Mouse (Mus musculus) kidney, postnatal 0 days (tissue): Measurements from ENCODE around the gene Radil. TPM values are rescaled to one million over a fixed set of nuclear protein-coding genes. Genes with fewer than 3 reads are reported as not detected.

Source experiments
- ATAC-seq: fragments of 200-750 bp; cut with Nextera tagmentation; replicated peaks from 2 replicates; pipeline ENCODE4 v1.8.0; 2017; ENCODE audit warnings: low read depth, moderate number of reproducible peaks, moderate TSS enrichment, moderate library complexity; ENCODE audit not compliant: low FRiP score
- DNase-seq: peaks from one replicate; pipeline ENCODE4 v3.0.0-alpha.2; 2016; ENCODE audit warnings: low spot score
- H3K27ac ChIP-seq: fragments of 300-500 bp; sonication (generic); 2 replicates; pipeline ENCODE4 v1.5.1; 2014; ENCODE audit warnings: mild to moderate bottlenecking
- H3K27me3 ChIP-seq: fragments of 300-500 bp; sonication (generic); 2 replicates; pipeline ENCODE4 v1.6.1; 2014; ENCODE audit warnings: low read length, mixed read lengths; ENCODE audit not compliant: insufficient read depth
- H3K36me3 ChIP-seq: fragments of 300-500 bp; sonication (generic); 2 replicates; pipeline ENCODE4 v1.6.1; 2014; ENCODE audit warnings: low read length, mixed read lengths; ENCODE audit not compliant: insufficient read depth
- H3K4me1 ChIP-seq: fragments of 300-500 bp; sonication (generic); replicated peaks from 2 replicates; pipeline ENCODE4 v1.6.1; 2014; ENCODE audit warnings: antibody characterized with exemption, low read length, mixed read lengths; ENCODE audit not compliant: insufficient read depth
- H3K4me2 ChIP-seq: fragments of 300-500 bp; sonication (generic); 2 replicates; pipeline ENCODE4 v1.6.1; 2014; ENCODE audit warnings: mild to moderate bottlenecking, low read length, moderate library complexity, mixed read lengths
- H3K4me3 ChIP-seq: fragments of 300-500 bp; sonication (generic); replicated peaks from 2 replicates; pipeline ENCODE4 v1.5.1; 2014; ENCODE audit warnings: low read depth, low read length
- H3K9ac ChIP-seq: fragments of 300-500 bp; sonication (generic); 2 replicates; pipeline ENCODE4 v1.6.1; 2014; ENCODE audit warnings: low read depth, low read length
- H3K9me3 ChIP-seq: fragments of 300-500 bp; sonication (generic); replicated peaks from 2 replicates; pipeline ENCODE4 v1.6.1; 2016; ENCODE audit warnings: low read length, inconsistent platforms, mixed read lengths
- CTCF ChIP-seq: IDR thresholded peaks from 2 replicates; pipeline ENCODE4 v1.5.1; 2016; ENCODE audit warnings: antibody characterized with exemption, low read depth, mild to moderate bottlenecking, moderate library complexity
- WGBS: fragments of 180-500 bp; shearing (Covaris S2); extraction: QIAGEN DNeasy Blood & Tissue Kit; methylation state at CpG from one replicate; pipeline ENCODE4 v1.1.7; 2014; 5-methylcytosine and 5-hydroxymethylcytosine counted together
- polyA plus RNA-seq: library from polyadenylated mRNA; unstranded; fragments of >200 nt; fragmentation: Nextera tagmentation; extraction: Ambion mirVana; gene quantifications from 2 replicates; pipeline ENCODE4 v1.2.1, GENCODE M21; 2015

Gene Radil
- polyA plus RNA-seq, 1 experiment from 2014 or later = 0.61 TPM

- no peak overlapping the region for H3K27ac ChIP-seq
- WGBS = 21% methylated on average over 16 of the region's 21 CpGs
- no peaks in the 10 kb centered on the region for H3K36me3 ChIP-seq
- no peaks in the 10 kb centered on the region for H3K9me3 ChIP-seq
- peak; percentile 76 for TF ChIP-seq CTCF
- no peak overlapping the region for H3K9ac ChIP-seq
- no peaks in the 10 kb centered on the region for H3K27me3 ChIP-seq
- ATAC-seq (no peak), DNase-seq (peak; percentile 70)
- H3K4me1 ChIP-seq = no peaks in the 10 kb centered on the region
- no peak overlapping the region for H3K4me3 ChIP-seq
- no peak overlapping the region for H3K4me2 ChIP-seq
Observed at GRCm38 (mm10) chr5:142557397-142558067, 6.6 kb upstream of the Radil start.

GRCm38 (mm10) chr5:142556721-142557120, 5.8 kb upstream of the Radil start:
- no peak for DNase-seq
- Histone ChIP-seq H3K4me2 (no peak overlapping the region), H3K27me3 (no peaks in the 10 kb centered on the region), H3K9ac (no peak overlapping the region), H3K27ac (no peak overlapping the region), H3K4me3 (no peak overlapping the region), H3K36me3 (no peaks in the 10 kb centered on the region), H3K4me1 (no peaks in the 10 kb centered on the region), H3K9me3 (no peaks in the 10 kb centered on the region)
- no peak for TF ChIP-seq CTCF
- 89% methylated on average over 4 of the region's 4 CpGs for WGBS
- no peak for ATAC-seq

GRCm38 (mm10) chr5:142555866-142556265, 5.0 kb upstream of the Radil start:
- DNase-seq = no peak
- no peak overlapping the region for H3K9ac ChIP-seq
- ATAC-seq = no peak
- no peaks in the 10 kb centered on the region for H3K4me1 ChIP-seq
- no peaks in the 10 kb centered on the region for H3K9me3 ChIP-seq
- H3K27ac ChIP-seq = no peak overlapping the region
- H3K4me3 ChIP-seq = no peak overlapping the region
- H3K4me2 ChIP-seq = no peak overlapping the region
- TF ChIP-seq CTCF = no peak
- no peaks in the 10 kb centered on the region for H3K27me3 ChIP-seq
- H3K36me3 ChIP-seq = no peaks in the 10 kb centered on the region
- 80% methylated on average over 5 of the region's 5 CpGs for WGBS

GRCm38 (mm10) chr5:142549961-142550705, 765 bp downstream of the Radil start:
- Histone ChIP-seq H3K36me3 (no peaks in the 10 kb centered on the region), H3K4me1 (peaks cover 11% of the 10 kb centered on the region; the same call in 1 of the 2 replicates), H3K9ac (peak overlapping the region; percentile 51; the same call in 1 of the 2 replicates), H3K4me2 (peak overlapping the region; percentile 99), H3K27ac (0 out of 2 replicates have a peak overlapping the region, but pooled peaks have one; percentile 19), H3K27me3 (no peaks in the 10 kb centered on the region), H3K4me3 (peak overlapping the region; percentile 59), H3K9me3 (no peaks in the 10 kb centered on the region)
- peak; percentile 47; the same call in 1 of the 2 replicates for ATAC-seq
- DNase-seq = peak; percentile 83
- no peak for TF ChIP-seq CTCF
- WGBS = 2% methylated on average over 31 of the region's 31 CpGs

- DNase-seq (peak; percentile 23), ATAC-seq (no peak)
- Histone ChIP-seq H3K4me2 (peak overlapping the region; percentile 99; the same call in 1 of the 2 replicates), H3K9ac (no peak overlapping the region), H3K9me3 (no peaks in the 10 kb centered on the region), H3K4me3 (no peak overlapping the region), H3K27me3 (no peaks in the 10 kb centered on the region), H3K27ac (no peak overlapping the region), H3K36me3 (no peaks in the 10 kb centered on the region), H3K4me1 (peaks cover 13% of the 10 kb centered on the region; the same call in 1 of the 2 replicates)
- no peak for TF ChIP-seq CTCF
- 38% methylated on average over 9 of the region's 9 CpGs for WGBS
Observed at GRCm38 (mm10) chr5:142549441-142549840, 1.5 kb downstream of the Radil start.

GRCm38 (mm10) chr5:142547066-142547465, 3.8 kb downstream of the Radil start:
- Histone ChIP-seq H3K9ac (no peak overlapping the region), H3K27me3 (no peaks in the 10 kb centered on the region), H3K27ac (no peak overlapping the region), H3K9me3 (no peaks in the 10 kb centered on the region), H3K36me3 (no peaks in the 10 kb centered on the region), H3K4me3 (no peak overlapping the region), H3K4me2 (no peak overlapping the region), H3K4me1 (peaks cover 13% of the 10 kb centered on the region; the same call in 1 of the 2 replicates)
- DNase-seq = no peak
- ATAC-seq = no peak
- TF ChIP-seq CTCF = no peak
- WGBS = 87% methylated on average over 3 of the region's 3 CpGs
